Mouse (Mus musculus) hindbrain, embryonic 16.5 days (tissue): ENCODE measurements at regions not wholly inside any gene's neighbourhood (a gene's known extent, or its start where the extent isn't known, plus 50 kb on each side); places are given as distances from the start of the nearest gene placed in this dataset.

ENCODE experiments used
- ATAC-seq: fragments of 200-750 bp; cut with Nextera tagmentation; 2 replicates; pipeline ENCODE4 v1.8.0; 2017; ENCODE audit warnings: moderate TSS enrichment, moderate library complexity
- H3K27ac ChIP-seq: fragments of 300-500 bp; sonication (generic); 2 replicates; pipeline ENCODE4 v1.5.1; 2014; ENCODE audit warnings: low read depth, mild to moderate bottlenecking, control low read depth, low read length, moderate library complexity
- H3K27me3 ChIP-seq: fragments of 300-500 bp; sonication (generic); replicated peaks from 2 replicates; pipeline ENCODE4 v1.6.1; 2014; ENCODE audit warnings: low read length; ENCODE audit not compliant: control insufficient read depth, insufficient read depth
- H3K36me3 ChIP-seq: fragments of 300-500 bp; sonication (generic); 2 replicates; pipeline ENCODE4 v1.6.1; 2014; ENCODE audit warnings: mild to moderate bottlenecking, low read length, moderate library complexity, mixed read lengths; ENCODE audit not compliant: control insufficient read depth, insufficient read depth
- H3K4me1 ChIP-seq: fragments of 300-500 bp; sonication (generic); 2 replicates; pipeline ENCODE4 v1.6.1; 2014; ENCODE audit warnings: low read depth, low read length; ENCODE audit not compliant: control insufficient read depth, insufficient read depth
- H3K4me2 ChIP-seq: fragments of 300-500 bp; sonication (generic); 2 replicates; pipeline ENCODE4 v1.6.1; 2014; ENCODE audit warnings: mild to moderate bottlenecking, low read length, control low read depth, moderate library complexity
- H3K4me3 ChIP-seq: fragments of 300-500 bp; sonication (generic); 2 replicates; pipeline ENCODE4 v1.5.1; 2014; ENCODE audit warnings: mild to moderate bottlenecking, low read length, control low read depth, moderate library complexity
- H3K9ac ChIP-seq: fragments of 300-500 bp; sonication (generic); 2 replicates; pipeline ENCODE4 v1.6.1; 2014; ENCODE audit warnings: low read depth, mild to moderate bottlenecking, control low read depth, low read length, moderate library complexity
- H3K9me3 ChIP-seq: fragments of 300-500 bp; sonication (generic); 2 replicates; pipeline ENCODE4 v1.6.1; 2014; ENCODE audit warnings: mild to moderate bottlenecking, low read length, moderate library complexity; ENCODE audit not compliant: control insufficient read depth
- WGBS: fragments of 180-500 bp; shearing (Covaris S2); extraction: QIAGEN DNeasy Blood & Tissue Kit; methylation state at CpG from one replicate; pipeline ENCODE4 v1.1.7; 2014; 5-methylcytosine and 5-hydroxymethylcytosine counted together

GRCm38 (mm10) chr17:9836995-9837842 is 167.7 kb upstream of the Pabpc6 start:
- H3K4me2 ChIP-seq, result no peak overlapping the region
- 75% methylated on average over 7 of the region's 7 CpGs for WGBS

GRCm38 (mm10) chr17:9829895-9830294 is 160.4 kb upstream of the Pabpc6 start:
- 72% methylated on average over 5 of the region's 5 CpGs for WGBS
- no peak overlapping the region for H3K4me2 ChIP-seq
- H3K4me3 ChIP-seq, result no peak overlapping the region
- H3K9me3 ChIP-seq, result no peaks in the 10 kb centered on the region
- no peak overlapping the region for H3K27ac ChIP-seq
- H3K9ac ChIP-seq, result no peak overlapping the region
- ATAC-seq, result no peak
- H3K36me3 ChIP-seq, result no peaks in the 10 kb centered on the region
- H3K27me3 ChIP-seq, result no peaks in the 10 kb centered on the region
- H3K4me1 ChIP-seq, result no peaks in the 10 kb centered on the region

More at GRCm38 (mm10) chr17:9836995-9837842, 167.7 kb upstream of the Pabpc6 start:
- Histone ChIP-seq H3K9me3 (no peaks in the 10 kb centered on the region), H3K27ac (no peak overlapping the region), H3K27me3 (no peaks in the 10 kb centered on the region), H3K4me1 (no peaks in the 10 kb centered on the region), H3K4me3 (no peak overlapping the region), H3K36me3 (no peaks in the 10 kb centered on the region), H3K9ac (no peak overlapping the region)
- ATAC-seq, result no peak

DNA sequence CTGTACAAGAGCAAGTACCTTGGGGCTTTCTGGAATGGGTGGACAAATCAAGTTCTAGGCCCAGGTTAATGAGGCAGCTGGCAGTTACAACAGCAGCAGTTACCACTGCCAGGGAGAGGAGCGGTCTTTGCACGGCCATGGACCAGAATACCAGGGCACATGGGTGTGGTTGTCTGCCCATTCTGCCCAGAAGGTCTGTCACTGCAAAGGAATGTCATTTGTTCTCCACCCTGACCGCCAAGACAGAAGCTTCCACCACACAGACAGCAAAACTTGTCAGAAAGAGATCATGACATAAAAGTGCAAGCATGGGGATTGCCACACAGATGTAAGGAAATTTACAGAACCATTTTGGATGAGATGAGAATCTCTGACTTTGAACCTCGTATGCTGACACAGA is 151.8 kb upstream of the Pabpc6 start:
- no peaks in the 10 kb centered on the region for H3K27me3 ChIP-seq
- 91% methylated on average over 4 of the region's 4 CpGs for WGBS
- no peak overlapping the region for H3K4me3 ChIP-seq
- no peaks in the 10 kb centered on the region for H3K9me3 ChIP-seq
- no peak overlapping the region for H3K9ac ChIP-seq
- no peaks in the 10 kb centered on the region for H3K36me3 ChIP-seq
- H3K4me1 ChIP-seq, result no peaks in the 10 kb centered on the region
- ATAC-seq, result no peak
- no peak overlapping the region for H3K4me2 ChIP-seq
- H3K27ac ChIP-seq, result no peak overlapping the region

DNA sequence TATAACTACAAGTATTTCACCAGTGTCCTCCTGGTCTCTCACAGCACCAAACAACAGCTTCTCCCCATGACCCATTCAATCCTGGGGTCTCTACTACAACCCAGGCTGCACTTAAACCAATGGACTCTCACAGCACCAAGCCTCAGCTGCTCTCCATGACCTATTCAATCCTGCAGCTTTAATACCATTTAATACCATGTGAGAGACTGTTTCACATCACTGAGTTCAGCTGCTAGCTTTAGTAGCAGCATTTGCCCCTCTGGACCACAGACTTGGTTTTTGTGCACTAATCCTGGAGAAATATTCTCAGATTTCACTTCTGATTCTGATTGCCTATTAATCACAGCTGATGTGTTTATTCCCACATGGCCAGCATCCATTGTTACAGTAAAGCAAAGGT is 147.5 kb upstream of the Pabpc6 start:
- Histone ChIP-seq H3K4me1 (no peaks in the 10 kb centered on the region), H3K9me3 (no peaks in the 10 kb centered on the region), H3K36me3 (no peaks in the 10 kb centered on the region), H3K27me3 (no peaks in the 10 kb centered on the region), H3K4me3 (no peak overlapping the region), H3K4me2 (no peak overlapping the region), H3K27ac (no peak overlapping the region), H3K9ac (no peak overlapping the region)
- no peak for ATAC-seq

- H3K4me3 ChIP-seq, result no peak overlapping the region
- no peaks in the 10 kb centered on the region for H3K27me3 ChIP-seq
- ATAC-seq, result no peak
- no peak overlapping the region for H3K9ac ChIP-seq
- no peak overlapping the region for H3K4me2 ChIP-seq
- WGBS, result 86% methylated on average over 8 of the region's 8 CpGs
- H3K36me3 ChIP-seq, result no peaks in the 10 kb centered on the region
- no peaks in the 10 kb centered on the region for H3K4me1 ChIP-seq
- H3K27ac ChIP-seq, result no peak overlapping the region
- no peaks in the 10 kb centered on the region; the same call in 1 of the 2 replicates for H3K9me3 ChIP-seq
Measured at GRCm38 (mm10) chr17:9797069-9797468, 127.6 kb upstream of the Pabpc6 start.

DNA sequence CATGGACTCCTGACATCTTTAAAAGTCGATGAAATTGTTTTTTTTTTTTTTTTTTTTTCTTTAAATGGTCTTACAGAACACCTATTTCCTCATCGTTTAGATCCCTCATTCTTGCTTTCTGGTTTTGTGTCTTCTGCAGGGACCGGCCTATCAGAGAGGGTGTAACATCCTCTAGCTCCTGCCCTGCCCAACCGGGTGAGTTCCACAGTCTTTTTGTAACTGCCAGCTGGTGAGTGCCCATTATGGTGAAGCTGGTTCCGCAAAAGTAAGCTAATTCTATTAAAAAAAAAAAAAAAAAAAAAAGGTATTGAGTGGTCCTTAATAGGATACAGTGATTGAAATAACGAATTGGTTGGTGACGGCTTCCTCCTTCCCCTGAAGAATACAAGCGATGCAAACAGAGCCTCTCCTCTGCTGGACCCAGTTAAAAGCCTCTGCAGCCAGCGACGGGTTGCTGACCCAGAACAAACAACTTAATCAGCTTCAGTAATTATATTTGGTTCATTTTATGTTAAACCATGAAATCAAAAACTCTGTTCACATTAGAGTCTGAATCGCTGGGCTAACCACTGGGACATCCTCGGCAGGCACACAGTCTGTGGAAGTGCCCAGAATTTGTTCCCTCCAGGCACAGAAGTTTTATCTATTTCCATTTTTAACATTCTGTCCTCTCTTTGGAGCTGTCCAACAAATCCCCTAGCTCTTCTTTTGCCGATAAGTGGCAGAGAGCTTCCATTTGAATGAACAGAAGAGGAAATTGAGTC is 126.9 kb upstream of the Pabpc6 start:
- no peak overlapping the region for H3K27ac ChIP-seq
- H3K4me3 ChIP-seq, result no peak overlapping the region
- no peaks in the 10 kb centered on the region for H3K36me3 ChIP-seq
- H3K9ac ChIP-seq, result no peak overlapping the region
- H3K27me3 ChIP-seq, result no peaks in the 10 kb centered on the region
- no peaks in the 10 kb centered on the region; the same call in 1 of the 2 replicates for H3K9me3 ChIP-seq
- no peak; the same call in 1 of the 2 replicates for ATAC-seq
- H3K4me1 ChIP-seq, result no peaks in the 10 kb centered on the region
- WGBS, result 33% methylated on average over 13 of the region's 13 CpGs
- H3K4me2 ChIP-seq, result no peak overlapping the region

DNA sequence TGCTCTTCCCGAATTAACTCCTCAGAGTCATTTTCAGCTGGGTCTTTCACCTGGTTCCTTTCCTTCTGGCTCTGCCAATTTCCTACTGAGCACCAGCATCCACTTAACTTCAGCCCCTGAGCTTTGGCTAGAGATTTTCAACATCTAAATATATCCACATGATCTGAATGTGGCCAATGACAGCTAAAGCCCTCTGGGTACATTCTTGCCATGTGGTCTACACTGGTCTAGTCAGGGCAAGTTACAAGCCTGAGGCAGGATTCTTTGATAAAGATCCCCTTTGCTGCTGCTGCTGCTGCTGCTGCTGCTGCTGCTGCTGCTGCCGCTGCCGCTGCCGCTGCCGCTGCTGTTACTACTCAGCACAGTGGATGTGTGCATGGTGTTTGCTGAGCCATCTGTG is 109.3 kb upstream of the Pabpc6 start:
- H3K36me3 ChIP-seq, result no peaks in the 10 kb centered on the region
- ATAC-seq, result no peak
- no peak overlapping the region for H3K4me3 ChIP-seq
- WGBS, result 85% methylated on average over 5 of the region's 5 CpGs
- H3K9ac ChIP-seq, result no peak overlapping the region
- no peaks in the 10 kb centered on the region for H3K9me3 ChIP-seq
- H3K4me2 ChIP-seq, result no peak overlapping the region
- H3K27me3 ChIP-seq, result no peaks in the 10 kb centered on the region
- H3K27ac ChIP-seq, result no peak overlapping the region
- H3K4me1 ChIP-seq, result 0 out of 2 replicates have a peak, but pooled peaks cover 2% of the 10 kb centered on the region

DNA sequence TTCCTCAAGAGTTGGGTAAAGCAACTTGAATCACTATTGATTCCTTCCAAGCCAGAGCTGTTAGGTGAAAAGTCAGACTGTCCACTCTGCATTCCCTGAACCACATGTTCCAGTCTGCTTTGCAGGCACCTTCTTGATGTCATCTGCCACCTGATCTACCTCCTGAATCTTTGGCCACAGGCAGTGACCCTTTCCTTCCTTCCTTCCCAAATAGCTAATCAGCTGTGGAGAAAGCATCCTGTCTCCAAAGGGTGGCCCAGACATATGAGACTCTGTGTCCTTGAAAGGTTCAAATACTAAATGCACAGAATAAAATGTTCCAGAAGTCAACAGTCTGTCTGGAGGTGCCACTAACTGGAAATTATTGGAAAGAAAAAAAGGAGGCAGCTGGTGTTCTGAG is 107.6 kb upstream of the Pabpc6 start:
- no peak overlapping the region for H3K4me2 ChIP-seq
- no peak for ATAC-seq
- peak overlapping the region; percentile 66 for H3K27ac ChIP-seq

GRCm38 (mm10) chr17:9776286-9777016 is 106.9 kb upstream of the Pabpc6 start:
- Histone ChIP-seq H3K4me2 (no peak overlapping the region), H3K4me3 (no peak overlapping the region), H3K9ac (no peak overlapping the region), H3K27ac (peak overlapping the region; percentile 70), H3K4me1 (0 out of 2 replicates have a peak, but pooled peaks cover 2% of the 10 kb centered on the region), H3K36me3 (no peaks in the 10 kb centered on the region), H3K9me3 (no peaks in the 10 kb centered on the region), H3K27me3 (no peaks in the 10 kb centered on the region)
- WGBS, result 23% methylated on average over 8 of the region's 9 CpGs
- ATAC-seq, result peak; percentile 91

More for the DNA sequence above, 107.6 kb upstream of the Pabpc6 start:
- Histone ChIP-seq H3K9me3 (no peaks in the 10 kb centered on the region), H3K9ac (no peak overlapping the region), H3K4me1 (0 out of 2 replicates have a peak, but pooled peaks cover 2% of the 10 kb centered on the region), H3K4me3 (no peak overlapping the region), H3K36me3 (no peaks in the 10 kb centered on the region), H3K27me3 (no peaks in the 10 kb centered on the region)
